Mouse (Mus musculus) A20 (cell line): ENCODE measurements at regions not wholly inside any gene's neighbourhood (a gene's known extent, or its start where the extent isn't known, plus 50 kb on each side); places are given as distances from the start of the nearest gene placed in this dataset.

ENCODE experiments used
- DNase-seq: peaks from one replicate; pipeline ENCODE4 v3.0.0-alpha.2; 2011; ENCODE audit warnings: low read depth, low spot score

DNA sequence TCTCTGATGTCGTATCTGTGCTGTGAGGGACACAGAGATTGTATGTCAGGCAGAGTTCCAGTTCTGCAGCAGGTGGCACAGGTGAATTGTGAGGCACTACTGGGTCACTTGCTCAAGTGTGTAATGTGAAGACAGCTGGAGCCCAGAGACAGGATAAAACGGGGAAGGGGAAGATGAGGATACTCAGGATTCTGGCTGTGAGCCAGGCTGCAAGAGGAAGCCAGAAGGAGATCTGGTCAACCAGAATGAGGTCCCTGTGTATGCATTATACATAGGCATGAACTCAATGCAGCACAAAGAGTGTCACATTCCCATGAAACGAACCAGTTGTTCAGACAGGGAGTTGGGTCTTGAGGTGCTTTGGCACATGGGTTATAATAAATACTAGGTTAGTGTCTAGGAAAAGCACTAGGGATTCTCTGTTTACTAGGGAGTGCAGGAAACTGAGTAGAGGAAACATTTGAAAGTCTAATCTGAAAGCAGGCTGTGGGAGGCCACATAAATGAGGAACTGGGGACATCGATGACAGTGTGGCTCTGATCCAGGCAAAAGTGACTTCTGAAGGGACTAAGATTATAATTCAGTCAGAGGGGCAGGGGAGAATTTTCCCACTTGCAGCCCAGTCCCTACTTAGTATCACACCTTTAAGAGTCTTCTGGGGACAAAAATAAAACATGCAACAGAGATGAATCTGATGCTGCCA lies 109.9 kb upstream of the Rxfp2 start:
- DNase-seq = no peak

DNA sequence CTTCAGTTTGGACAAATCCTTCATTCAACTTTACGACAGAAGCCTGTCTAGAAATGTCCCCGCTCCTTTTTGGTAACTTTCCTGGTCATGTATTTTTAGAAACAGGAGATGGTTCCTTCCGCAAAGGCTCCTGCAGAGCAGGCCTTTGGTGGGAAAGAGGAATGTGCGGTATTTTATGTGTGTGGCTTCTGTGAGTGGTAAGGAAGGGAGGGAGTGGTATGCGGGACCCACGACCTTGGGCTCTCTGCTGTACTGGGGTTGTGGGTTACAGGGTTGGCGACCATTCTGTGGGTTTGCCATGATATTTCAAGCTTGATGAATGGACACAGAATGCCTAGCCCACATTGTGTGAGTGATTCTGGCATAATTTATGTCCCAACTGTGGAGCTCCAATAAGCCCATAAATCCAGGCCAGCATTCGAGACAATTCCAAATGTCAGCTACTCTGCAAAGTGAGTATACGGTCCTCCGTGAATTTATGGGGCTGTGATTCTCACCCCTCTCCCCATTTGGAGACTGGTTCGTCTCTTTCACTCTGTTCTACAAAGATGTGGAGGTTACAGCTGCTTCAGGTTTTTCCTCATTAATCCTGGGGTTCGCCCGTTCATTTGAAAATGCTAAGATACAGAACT lies 109.3 kb upstream of the Rxfp2 start:
- DNase-seq = no peak

DNA sequence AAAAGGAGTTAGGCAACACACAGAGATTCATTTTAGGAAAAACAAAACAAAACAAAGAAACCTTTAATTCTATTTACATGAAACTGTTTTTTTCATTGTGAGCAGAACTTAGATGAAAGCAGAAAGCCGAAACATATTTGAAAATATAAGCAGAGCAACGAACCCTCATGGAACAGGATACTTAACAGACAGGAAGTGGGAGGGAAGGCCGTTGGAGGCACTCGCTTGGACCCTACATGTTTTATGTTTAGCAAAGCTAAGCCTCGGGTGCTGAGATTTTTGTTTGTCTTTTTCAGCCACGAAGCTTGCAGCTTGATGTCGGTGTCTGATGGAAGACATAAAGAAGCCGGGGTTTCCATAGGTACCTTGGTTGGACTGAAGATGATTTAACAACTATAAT lies 108.5 kb upstream of the Rxfp2 start:
- DNase-seq = no peak

DNA sequence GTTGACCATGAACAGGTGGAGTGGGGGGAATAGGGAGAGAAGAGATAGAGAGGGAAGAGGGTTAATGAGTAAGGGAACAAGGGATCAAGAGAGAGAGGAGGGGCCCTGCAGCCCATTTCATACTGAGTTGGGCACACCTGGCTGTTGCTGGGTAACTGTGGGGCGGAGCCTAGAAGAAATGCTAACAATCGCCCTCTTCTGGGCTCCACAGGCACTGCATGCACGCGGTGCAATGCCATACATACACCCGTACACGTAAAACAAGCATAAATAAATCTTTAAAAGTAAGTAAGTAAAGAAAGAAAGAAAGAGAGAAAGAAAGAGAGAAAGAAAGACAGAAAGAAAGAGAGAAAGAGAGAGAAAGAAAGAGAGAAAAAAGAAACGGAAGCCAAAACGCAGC lies 106.5 kb upstream of the Rxfp2 start:
- peak; percentile 48 for DNase-seq

DNA sequence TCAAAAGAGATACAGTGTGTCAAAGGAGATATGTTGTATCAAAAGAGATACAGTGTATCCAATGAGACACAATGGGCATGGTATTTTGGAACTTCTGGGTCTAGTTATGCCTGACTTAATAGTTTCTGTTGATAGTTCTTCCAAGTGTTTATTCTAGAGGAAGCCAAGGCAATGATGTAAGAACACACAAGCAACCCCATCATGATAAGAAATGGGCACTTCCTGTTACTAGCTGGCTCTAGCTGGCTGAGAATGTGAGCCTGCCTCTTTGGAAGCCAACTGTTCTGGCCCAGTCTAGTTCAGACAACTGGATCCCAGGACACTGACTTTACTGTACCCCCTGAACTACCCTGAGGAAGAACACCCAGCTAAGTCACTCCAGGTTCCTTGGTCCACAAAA lies 102.7 kb upstream of the Rxfp2 start:
- no peak for DNase-seq

DNA sequence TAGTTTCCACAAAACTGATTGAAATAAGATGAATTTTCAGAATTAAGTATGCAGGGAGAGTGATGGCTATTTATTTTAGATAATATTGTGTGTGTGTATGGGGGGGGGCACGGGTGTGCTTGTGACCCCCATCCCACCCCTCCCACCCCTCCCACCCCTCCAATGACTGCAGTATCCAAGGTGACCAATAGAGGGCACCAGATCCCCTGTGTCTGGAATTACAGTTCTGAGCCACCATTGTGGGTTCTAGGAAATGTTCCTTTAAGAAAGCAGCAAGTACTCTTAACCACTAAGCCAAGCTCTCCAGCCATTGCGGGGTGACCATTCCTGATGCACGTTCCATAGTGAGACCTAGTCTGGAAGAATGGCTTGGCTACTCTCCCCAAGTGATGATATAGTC lies 101.1 kb upstream of the Rxfp2 start:
- DNase-seq = peak; percentile 25

DNA sequence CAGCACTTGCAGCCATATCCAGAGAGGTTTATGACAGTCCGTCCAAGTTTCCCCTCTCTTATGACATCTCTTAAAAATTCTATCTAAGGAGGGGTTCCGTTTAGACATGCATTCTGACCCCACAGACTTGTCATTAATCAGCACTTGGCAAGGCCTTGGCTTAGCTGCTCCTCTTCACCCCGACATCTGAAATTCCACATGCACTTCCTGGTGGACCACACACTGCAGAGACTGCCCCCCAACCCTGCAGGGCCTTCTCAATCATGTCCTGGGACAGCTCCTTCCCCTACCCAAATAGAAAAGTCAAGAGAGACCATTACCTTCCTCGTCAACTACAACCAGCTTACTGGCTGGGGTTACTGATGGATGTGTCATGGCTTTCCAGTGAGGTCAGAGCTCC lies 99.4 kb upstream of the Rxfp2 start:
- no peak for DNase-seq

DNA sequence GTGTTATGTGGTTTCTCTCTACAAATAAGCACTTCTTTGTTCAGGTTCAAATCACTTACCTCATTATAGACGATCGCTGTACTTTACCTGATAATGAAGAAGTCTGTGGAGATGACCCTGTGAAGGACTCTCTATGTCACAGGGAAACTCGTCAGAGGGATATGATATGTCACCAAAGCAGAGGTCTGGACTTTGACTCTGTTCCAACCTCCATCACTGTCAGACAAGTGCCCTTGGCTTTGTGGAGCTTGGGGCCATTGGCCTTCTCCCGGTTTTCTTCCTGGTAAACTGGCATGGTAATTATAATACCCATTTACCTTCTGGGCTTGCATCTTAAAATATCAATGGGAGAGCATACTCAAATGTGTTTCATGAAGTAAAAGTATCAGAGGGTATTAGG lies 98.1 kb upstream of the Rxfp2 start:
- DNase-seq = no peak

DNA sequence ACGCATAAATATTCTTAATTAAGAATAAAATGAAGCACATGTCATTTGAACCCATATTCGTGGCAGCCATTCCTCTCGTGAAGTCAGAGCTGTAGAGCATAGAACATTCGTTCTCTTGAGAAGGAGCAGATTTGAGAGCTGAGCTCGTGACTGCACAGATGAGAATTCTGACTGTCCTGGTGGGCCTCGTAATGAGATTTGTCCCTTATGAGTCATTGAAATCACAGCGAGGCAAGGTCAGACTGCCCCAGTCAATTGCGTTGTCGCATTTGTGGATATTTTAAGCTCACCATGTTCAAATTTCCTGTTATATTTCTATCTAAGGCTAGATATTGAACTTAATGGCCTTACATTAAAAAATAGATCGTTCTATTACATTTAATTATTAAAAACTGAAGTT lies 94.0 kb upstream of the Rxfp2 start:
- DNase-seq = no peak

DNA sequence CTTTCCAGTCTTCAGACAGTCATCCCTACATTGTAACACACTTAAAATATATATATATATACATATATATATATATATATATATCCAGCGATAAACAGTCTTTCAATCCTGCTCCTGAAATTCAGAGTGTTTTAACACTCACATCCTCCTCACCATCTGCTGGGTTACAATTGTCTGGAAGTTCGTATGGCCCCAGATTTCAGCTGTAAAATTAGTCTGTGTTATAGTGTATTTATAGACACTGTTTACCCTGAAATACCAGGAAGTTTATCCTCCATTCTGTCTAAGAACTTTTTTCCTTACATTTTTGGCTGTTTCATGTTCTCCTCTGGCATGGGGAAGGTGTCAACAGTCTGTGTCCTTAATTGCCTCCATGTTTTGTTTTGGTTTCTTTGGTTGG lies 91.7 kb upstream of the Rxfp2 start:
- DNase-seq = no peak

DNA sequence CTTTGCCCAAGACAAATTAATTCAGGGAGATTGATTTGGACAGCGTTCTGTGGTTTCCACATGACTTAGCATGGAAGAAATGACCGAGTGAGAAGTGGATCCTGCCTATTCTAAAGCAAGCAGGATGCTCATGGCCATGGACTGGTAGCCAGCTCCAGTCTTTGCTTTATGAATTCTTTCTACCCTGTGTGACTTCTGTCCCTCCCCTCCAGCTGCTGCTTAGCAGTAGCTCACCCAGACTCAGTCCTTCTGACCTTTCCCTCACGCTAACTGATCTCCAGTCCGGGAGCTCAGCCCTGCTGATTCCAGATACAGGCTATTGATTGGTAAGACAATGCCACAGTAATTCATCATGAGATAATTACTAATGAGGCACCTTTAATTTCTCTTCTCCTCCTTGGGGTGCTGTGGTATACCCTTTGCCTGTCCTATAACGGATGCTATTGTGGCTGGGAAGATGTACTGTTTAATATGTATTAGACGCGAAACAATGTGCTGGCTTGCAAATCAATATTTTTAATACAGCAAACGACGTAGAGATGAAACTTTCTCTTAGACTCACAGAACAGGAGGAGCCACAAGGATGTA lies 86.8 kb upstream of the Rxfp2 start:
- DNase-seq = no peak

DNA sequence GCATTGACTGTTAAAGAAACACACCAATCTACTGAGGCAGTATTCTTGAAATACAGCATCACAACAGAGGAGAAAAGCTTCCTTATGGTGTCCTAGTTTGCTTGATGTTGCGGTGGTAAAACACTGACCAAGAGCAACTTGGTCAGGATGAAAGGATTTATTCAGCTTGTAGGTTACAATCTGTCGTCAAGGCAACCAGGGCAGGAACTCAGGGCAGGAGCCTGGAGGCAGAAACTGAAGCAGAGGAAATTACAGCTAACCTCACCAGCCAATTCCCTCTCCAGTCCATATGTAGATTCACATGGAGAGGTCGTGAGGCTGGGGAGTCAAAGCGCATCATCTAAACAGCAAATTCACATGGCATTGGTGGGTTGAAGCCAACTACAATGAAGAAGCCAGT lies 86.3 kb upstream of the Rxfp2 start:
- no peak for DNase-seq

DNA sequence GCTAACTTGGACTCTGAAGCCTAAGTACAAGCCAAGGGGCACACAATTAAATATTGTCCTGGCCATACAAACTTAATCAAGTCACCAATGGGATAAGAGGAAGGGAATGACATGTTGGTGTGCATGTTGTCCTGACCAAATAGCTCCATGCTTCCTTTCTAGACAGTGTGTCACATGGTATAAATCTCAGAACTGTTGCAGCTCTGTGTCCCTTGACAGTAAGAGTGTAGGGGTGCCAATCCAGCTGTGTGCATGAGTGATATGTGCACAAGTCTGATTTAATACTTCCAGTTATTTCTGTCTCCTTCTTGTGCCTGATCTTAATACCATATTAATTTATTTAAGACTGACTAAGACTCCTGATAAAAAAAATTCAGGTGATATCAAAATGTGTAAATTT lies 72.8 kb upstream of the Rxfp2 start:
- DNase-seq = no peak

DNA sequence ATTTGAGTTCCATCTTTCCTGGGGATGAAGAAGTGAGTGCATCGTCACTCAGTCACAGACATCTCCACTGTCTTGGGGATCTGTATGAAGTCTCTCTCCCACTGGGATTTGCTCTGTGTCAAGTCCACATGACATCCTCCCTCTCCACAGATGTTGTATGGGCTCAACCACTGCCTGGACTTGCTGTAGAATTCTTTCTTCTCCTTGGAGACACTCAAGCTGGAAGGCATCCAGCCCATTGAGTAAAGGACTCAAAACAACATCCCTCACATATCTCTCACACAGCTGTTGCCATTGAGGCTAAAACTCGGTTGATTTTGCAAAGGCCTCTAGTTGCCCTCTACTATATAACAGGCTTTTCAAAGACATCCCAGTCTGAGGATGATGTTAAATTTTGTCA lies 71.0 kb upstream of the Rxfp2 start:
- DNase-seq = no peak

DNA sequence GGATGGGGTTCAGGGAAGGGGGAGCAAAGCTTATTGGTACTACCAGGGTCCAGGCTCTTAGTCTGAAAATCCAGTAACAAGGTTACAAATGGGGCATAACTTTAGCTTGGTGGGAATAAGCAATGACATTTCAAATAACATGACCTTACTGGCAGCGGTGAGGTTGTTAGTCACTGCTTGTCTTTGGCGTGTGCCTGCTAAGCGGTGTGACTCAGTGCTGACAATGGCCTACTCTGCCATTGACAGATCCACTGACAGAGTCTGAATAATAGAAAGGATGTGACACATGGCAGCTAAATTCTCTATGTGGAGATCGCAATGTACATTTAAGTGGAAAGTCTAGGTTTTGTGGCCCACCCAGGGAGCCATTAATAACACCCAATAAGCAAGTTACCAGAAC lies 61.5 kb upstream of the Rxfp2 start:
- no peak for DNase-seq

DNA sequence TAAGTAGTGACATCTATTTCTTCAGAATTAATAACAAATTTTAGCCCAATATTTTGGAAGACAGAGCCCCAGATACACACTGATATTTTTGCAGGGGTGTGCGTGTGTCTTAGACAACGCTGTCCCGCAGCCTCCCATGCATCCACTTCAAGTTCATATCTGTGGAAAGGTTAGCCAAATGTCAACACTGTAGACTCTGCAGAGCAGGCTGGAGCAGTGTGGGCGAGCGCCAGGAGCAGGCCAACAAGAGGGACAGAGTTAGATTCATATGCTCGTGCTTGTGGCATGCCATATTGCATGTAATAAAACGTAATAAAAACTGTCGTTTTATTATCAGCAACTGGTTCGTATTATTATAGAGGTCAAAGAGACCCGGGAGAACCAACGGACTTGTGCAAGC lies 57.3 kb upstream of the Rxfp2 start:
- DNase-seq = no peak

DNA sequence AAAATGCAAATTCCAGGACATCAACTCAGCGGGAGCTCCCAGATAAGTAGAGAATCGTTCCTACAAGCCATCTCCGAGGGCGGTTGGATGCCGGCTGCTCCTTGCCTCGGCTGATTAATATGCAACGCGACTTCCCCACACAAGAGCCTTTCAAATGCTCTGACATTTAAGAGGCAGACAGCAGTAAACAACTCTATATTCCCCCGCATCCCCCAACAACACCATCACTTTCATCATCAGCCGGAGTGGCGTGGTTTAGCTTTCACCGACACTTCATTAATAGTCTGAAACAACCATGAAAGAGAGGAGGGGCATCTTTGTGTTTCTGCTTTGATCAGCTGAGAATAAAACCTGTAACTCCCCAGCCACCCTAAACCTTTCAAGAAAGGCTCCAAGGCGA lies 53.7 kb upstream of the Rxfp2 start:
- no peak for DNase-seq
